Mouse (Mus musculus): ENCODE data around the gene Hoxd13.

Hoxd13 gene

GRCm38 (mm10) chr2:74681594-74682531, 13.8 kb downstream of the Hoxd13 start:
- DNase-seq: no peak

GRCm38 (mm10) chr2:74682796-74683195, 14.7 kb downstream of the Hoxd13 start:
- no peak for DNase-seq

GRCm38 (mm10) chr2:74683471-74683951, 15.4 kb downstream of the Hoxd13 start:
- DNase-seq: no peak

- DNase-seq: no peak
Observed at GRCm38 (mm10) chr2:74684106-74684505, 16.0 kb downstream of the Hoxd13 start.

- DNase-seq: no peak
Observed at GRCm38 (mm10) chr2:74685059-74685603, 17.0 kb downstream of the Hoxd13 start.

- DNase-seq: peak; percentile 18
Observed at GRCm38 (mm10) chr2:74686301-74686987, 18.3 kb downstream of the Hoxd13 start.

GRCm38 (mm10) chr2:74686988-74687697, 19.0 kb downstream of the Hoxd13 start:
- DNase-seq: no peak

- no peak for DNase-seq
Observed at GRCm38 (mm10) chr2:74687698-74688555, 19.8 kb downstream of the Hoxd13 start.

GRCm38 (mm10) chr2:74688795-74689573, 20.9 kb downstream of the Hoxd13 start:
- DNase-seq: no peak

GRCm38 (mm10) chr2:74689574-74690337, 21.6 kb downstream of the Hoxd13 start:
- DNase-seq: no peak

GRCm38 (mm10) chr2:74690338-74690716, 22.2 kb downstream of the Hoxd13 start:
- no peak for DNase-seq

- no peak for DNase-seq
Observed at GRCm38 (mm10) chr2:74691022-74691951, 23.2 kb downstream of the Hoxd13 start, which contains the start of gene Hoxd10. Gene Hoxd10, plus strand, starts transcription at chr2:74691924.

- no peak for DNase-seq
Observed at GRCm38 (mm10) chr2:74691995-74692807, 24.1 kb downstream of the Hoxd13 start.

GRCm38 (mm10) chr2:74692808-74693431, 24.8 kb downstream of the Hoxd13 start:
- no peak for DNase-seq

GRCm38 (mm10) chr2:74693432-74693827, 25.3 kb downstream of the Hoxd13 start:
- DNase-seq: no peak

- no peak for DNase-seq
Observed at GRCm38 (mm10) chr2:74694066-74694465, 26.0 kb downstream of the Hoxd13 start.

GRCm38 (mm10) chr2:74695383-74695782, 27.3 kb downstream of the Hoxd13 start:
- no peak for DNase-seq

Data from layer of hippocampus, adult 9-11 months (tissue).